Mouse (Mus musculus) brown adipose tissue, adult 24 weeks (tissue): ENCODE results near the gene Banf1. TPM values are rescaled to one million over a fixed set of nuclear protein-coding genes. Genes with fewer than 3 reads are reported as not detected.
A peak's percentile ranks its signal among the peaks of the same experiment; 100 is the strongest.
"Not testable (repeated sequence)": the region's sequence is repeated elsewhere in the genome, so short reads cannot be mapped to it uniquely, and the experiment has no call there.

ENCODE experiments used
- H3K27ac ChIP-seq: fragments of 200-500 bp; replicated peaks from 2 replicates; pipeline ENCODE4 v1.5.1; 2012; ENCODE audit warnings: low read depth, mild to moderate bottlenecking, low read length
- H3K4me1 ChIP-seq: fragments of 200-500 bp; 2 replicates; pipeline ENCODE4 v1.6.1; 2012; ENCODE audit warnings: low read length, mixed read lengths; ENCODE audit not compliant: control insufficient read depth, insufficient read depth, insufficient read length
- H3K4me3 ChIP-seq: fragments of 200-500 bp; 2 replicates; pipeline ENCODE4 v1.5.1; 2012; ENCODE audit warnings: low read depth, mild to moderate bottlenecking, low read length, moderate library complexity; ENCODE audit not compliant: insufficient read depth
- polyA plus RNA-seq: library from polyadenylated mRNA; stranded (reverse); fragments of >200 nt; gene quantifications from 2 replicates; pipeline ENCODE4 v1.2.4, GENCODE M21; 2012; ENCODE audit not compliant: missing spikeins, insufficient read depth, insufficient read length

The Banf1 gene
- polyA plus RNA-seq: 133 and 162 TPM in 2 replicates

GRCm38 (mm10) chr19:5367053-5367359 is at the start of gene Banf1:
TSS of gene Banf1 (minus strand) at chr19:5367168.
- Histone ChIP-seq H3K27ac (peak within 1 kb of the TSS; percentile 94), H3K4me3 (peak within 1 kb of the TSS; percentile 85), H3K4me1 (peaks cover 20% of the 10 kb centered on the region)

GRCm38 (mm10) chr19:5414534-5414957 is 47.6 kb upstream of the Banf1 start:
- Histone ChIP-seq H3K27ac (no peak overlapping the region), H3K4me1 (no peaks in the 10 kb centered on the region), H3K4me3 (no peak overlapping the region)

GRCm38 (mm10) chr19:5413840-5414239 is 46.9 kb upstream of the Banf1 start:
- H3K27ac ChIP-seq: no peak overlapping the region
- H3K4me1 ChIP-seq: peaks cover 5% of the 10 kb centered on the region
- no peak overlapping the region for H3K4me3 ChIP-seq

- Histone ChIP-seq H3K27ac (no peak overlapping the region), H3K4me1 (peaks cover 15% of the 10 kb centered on the region), H3K4me3 (no peak overlapping the region)
Observed at GRCm38 (mm10) chr19:5411961-5412360, 45.0 kb upstream of the Banf1 start.

- Histone ChIP-seq H3K4me1 (peaks cover 17% of the 10 kb centered on the region), H3K4me3 (no peak overlapping the region), H3K27ac (no peak overlapping the region)
Observed at GRCm38 (mm10) chr19:5410641-5411040, 43.7 kb upstream of the Banf1 start.

- no peak overlapping the region for H3K4me3 ChIP-seq
- H3K4me1 ChIP-seq: peaks cover 17% of the 10 kb centered on the region
- peak overlapping the region; percentile 88 for H3K27ac ChIP-seq
Observed at GRCm38 (mm10) chr19:5409068-5409467, 42.1 kb upstream of the Banf1 start.

GRCm38 (mm10) chr19:5408057-5409001 is 41.4 kb upstream of the Banf1 start:
- Histone ChIP-seq H3K4me1 (peaks cover 17% of the 10 kb centered on the region), H3K27ac (peak overlapping the region; percentile 100), H3K4me3 (peak overlapping the region; percentile 92)

- peak overlapping the region; percentile 100 for H3K27ac ChIP-seq
- H3K4me1 ChIP-seq: peaks cover 17% of the 10 kb centered on the region
- peak overlapping the region; percentile 92 for H3K4me3 ChIP-seq
Observed at GRCm38 (mm10) chr19:5407133-5407532, 40.2 kb upstream of the Banf1 start.

- Histone ChIP-seq H3K27ac (peak overlapping the region; percentile 100), H3K4me1 (peaks cover 17% of the 10 kb centered on the region), H3K4me3 (peak overlapping the region; percentile 92)
Observed at GRCm38 (mm10) chr19:5406531-5407126, 39.7 kb upstream of the Banf1 start.

GRCm38 (mm10) chr19:5405924-5406323 is 39.0 kb upstream of the Banf1 start:
- peak overlapping the region; percentile 58 for H3K4me3 ChIP-seq
- peak overlapping the region; percentile 68 for H3K27ac ChIP-seq
- H3K4me1 ChIP-seq: peaks cover 17% of the 10 kb centered on the region

GRCm38 (mm10) chr19:5402293-5402692 is 35.3 kb upstream of the Banf1 start, which contains the start of gene Tsga10ip:
TSS of gene Tsga10ip (minus strand) at chr19:5402526.
- Histone ChIP-seq H3K4me1 (peaks cover 3% of the 10 kb centered on the region; the same call in 1 of the 2 replicates), H3K27ac (no peak within 1 kb of the TSS), H3K4me3 (no peak within 1 kb of the TSS)

GRCm38 (mm10) chr19:5401073-5401472 is 34.1 kb upstream of the Banf1 start:
- not testable (repeated sequence) for H3K27ac ChIP-seq, H3K4me1 ChIP-seq, H3K4me3 ChIP-seq

GRCm38 (mm10) chr19:5395371-5395770 is 28.4 kb upstream of the Banf1 start:
- H3K27ac ChIP-seq: no peak overlapping the region
- 0 out of 2 replicates have a peak, but pooled peaks cover 2% of the 10 kb centered on the region for H3K4me1 ChIP-seq

GRCm38 (mm10) chr19:5394168-5394567 is 27.2 kb upstream of the Banf1 start:
- Histone ChIP-seq H3K4me1 (peaks cover 8% of the 10 kb centered on the region; the same call in 1 of the 2 replicates), H3K4me3 (no peak overlapping the region), H3K27ac (no peak overlapping the region)

More at GRCm38 (mm10) chr19:5395371-5395770, 28.4 kb upstream of the Banf1 start:
- no peak overlapping the region for H3K4me3 ChIP-seq

- H3K4me3 ChIP-seq: no peak overlapping the region
- no peak overlapping the region for H3K27ac ChIP-seq
Observed at GRCm38 (mm10) chr19:5392892-5393291, 25.9 kb upstream of the Banf1 start.

More at GRCm38 (mm10) chr19:5392892-5393291, 25.9 kb upstream of the Banf1 start:
- H3K4me1 ChIP-seq: peaks cover 8% of the 10 kb centered on the region; the same call in 1 of the 2 replicates
